Mouse (Mus musculus) right cerebral cortex, adult 2 months (tissue): ENCODE measurements around the gene Lhpp.
"Not testable (repeated sequence)": the region's sequence is repeated elsewhere in the genome, so short reads cannot be mapped to it uniquely, and the experiment has no call there.

Source experiments
- DNase-seq, 2 experiments: peaks; one replicate each; pipeline ENCODE4 v3.0.0; 2021 to 2022; ENCODE audit warnings: low spot score in 2 of 2

The Lhpp gene

DNA sequence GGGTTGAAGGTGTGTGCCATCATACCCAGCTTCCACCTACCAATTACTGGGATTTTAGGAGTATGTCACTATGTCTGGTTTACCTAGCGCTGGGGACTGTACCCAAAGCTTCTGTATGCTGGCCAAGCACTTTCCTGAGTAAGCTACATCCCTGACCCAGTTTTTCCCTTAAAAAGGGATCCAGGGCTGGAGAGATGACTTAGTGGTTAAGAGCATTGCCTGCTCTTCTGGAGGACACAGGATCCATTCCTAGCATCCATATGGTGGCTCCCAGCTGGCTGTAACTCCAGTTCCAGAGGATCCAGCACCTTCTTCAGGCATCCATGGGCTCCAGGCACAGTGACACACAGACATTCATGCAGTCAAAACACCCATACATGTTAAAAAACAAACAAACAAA is 36.1 kb downstream of the Lhpp start:
- no peak for DNase-seq

DNA sequence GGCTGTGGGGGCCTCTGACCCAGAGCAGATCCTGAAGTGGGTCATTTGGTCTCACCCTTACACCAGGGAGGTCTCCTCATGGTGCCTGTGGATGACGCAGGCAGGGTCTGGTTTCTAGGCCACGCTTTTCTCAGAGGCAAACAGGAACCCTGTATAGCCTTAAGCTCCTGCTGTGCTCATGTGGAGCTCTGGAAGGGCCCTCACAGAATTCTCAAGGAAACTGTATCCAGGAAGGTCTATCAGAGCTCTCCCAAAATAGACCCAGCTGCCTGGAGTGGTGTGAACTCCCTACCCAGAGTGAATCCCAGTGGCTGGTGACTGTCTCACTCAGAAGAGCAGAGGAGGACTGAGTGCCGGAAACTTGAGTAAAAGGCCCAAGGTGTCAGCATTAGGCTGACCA is 44.0 kb downstream of the Lhpp start:
- no peak for DNase-seq

DNA sequence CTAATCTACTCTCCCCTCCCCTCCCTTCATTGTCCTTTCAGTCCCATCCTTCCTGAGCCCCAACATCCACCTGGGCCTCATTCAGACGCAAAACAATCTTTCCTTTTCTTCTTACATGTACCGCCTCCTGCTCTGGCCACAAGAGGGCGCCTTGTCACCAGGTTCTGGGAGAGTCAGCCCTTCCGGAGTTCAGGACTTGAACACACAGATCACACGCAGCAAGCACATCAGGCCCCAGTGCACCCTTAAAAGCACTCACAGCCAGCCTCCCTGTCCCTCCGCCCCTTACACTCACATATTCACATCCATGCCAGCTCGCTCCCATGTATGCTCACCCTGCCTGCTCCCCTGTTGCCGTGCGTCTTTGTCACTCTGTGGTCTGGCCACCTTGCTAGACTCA is 45.6 kb downstream of the Lhpp start:
- peak; percentile 88 to 95 for DNase-seq

DNA sequence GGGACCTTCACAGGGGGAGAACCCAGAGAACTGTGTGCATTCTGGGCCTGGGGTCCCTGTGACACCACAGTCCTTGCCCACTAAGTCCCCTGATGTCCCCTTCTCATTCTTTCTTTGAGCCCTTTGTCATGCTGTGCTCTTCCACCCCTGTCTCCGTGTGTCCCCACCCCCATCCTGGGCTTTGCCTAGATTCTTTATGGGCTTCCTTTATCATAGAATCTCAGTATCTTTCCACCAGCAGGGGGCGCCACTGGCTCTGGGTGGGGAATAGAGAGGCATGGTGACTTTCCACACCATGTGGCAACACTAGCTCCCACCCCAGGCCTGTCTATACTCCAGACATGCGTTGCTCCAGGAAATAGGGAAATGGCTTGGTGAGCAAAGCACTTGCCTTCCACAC is 46.1 kb downstream of the Lhpp start:
- peak; percentile 81 to 91 for DNase-seq

DNA sequence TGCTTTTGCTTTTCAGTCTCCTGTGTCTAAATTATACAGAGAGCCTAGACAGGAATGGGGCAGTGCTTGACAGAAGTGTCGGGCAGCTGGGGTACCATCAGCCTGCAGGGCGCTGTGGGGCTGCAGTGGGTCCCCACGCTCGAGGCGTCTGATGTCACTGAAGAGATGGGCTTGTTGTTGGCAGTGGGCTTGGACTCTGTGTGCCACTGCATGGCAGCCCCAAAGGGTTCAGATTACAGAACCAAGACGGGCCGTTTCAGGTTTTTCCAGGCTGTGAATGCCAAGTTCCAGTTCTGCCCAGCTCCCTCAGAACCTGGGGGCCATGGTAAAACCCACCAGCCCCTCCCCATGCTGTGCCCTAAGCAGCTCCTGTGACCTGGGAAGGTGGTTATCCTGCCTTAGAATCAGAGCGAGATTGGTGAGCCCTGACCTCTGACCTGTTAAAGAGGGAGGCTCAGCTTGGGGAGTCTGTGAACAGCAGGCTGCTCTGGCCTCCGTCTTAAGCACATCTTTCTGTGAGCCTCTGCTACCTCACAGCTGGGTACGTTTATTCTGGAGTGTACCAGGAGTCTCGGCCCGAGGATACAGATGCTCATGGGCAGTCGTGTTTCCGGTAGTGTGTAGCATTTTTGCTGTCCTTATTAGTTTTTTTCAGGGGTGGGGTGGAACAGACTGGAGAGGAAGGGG is 47.1 kb downstream of the Lhpp start:
- DNase-seq, result no peak

DNA sequence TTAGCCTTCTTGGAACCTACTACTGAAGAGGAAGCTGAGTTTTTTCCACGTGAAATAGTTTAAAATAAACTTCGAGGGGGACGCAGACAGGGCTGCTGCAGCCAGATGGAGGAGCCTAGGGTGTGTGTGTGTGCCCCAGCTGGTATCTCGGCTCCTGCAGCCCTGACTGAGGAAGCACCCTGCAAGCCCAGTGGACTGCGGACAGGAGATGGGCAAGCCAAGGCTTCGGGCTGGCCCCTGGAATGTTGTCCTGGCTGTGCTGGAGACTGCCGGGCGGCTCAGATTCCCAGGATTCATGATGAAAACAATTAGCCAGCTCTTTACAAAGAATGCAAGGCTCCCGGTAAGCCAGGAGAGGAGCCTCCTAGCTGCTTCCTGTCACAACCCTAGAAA is 47.6 kb downstream of the Lhpp start:
- no peak for DNase-seq

DNA sequence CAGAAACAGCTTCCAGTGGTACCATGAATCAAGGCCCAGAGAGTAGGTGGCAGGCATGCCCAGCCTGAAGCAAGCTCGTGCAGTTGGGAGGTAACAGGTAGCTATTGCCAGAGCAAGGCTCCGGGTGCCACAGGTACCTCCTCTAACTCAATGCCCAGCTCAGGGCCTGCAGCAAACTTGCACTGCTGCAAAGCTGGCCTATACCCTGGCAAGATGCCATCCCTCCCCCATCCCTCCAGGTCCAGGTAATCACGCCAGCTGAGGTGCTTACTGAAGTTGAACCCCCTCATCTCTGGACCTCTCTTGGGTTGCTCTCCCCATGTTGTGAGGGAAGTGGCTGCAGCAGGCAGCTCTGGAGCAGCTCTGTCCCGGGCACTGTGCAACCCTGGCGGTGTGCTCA is 48.2 kb downstream of the Lhpp start:
- no peak for DNase-seq

DNA sequence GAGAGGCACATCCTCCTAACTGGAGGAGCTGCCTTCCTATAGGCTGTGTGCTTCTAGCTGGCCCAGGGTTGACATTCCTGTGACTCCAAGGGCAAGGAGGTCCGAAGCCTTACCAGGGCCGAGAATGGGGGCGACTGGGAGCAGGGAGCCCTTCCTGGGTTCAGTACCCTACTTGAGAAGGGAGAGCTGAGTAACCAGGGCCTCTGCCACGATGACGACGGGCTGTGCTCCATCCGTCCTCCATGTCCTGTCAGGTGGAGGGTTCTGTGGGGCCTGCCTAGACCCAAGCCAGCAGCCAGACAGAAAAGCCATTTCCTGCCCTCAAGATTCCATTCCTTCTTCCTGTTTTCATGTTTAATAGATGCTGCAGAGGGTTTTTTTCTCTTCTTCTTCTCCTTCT is 49.2 kb downstream of the Lhpp start:
- DNase-seq, result no peak

DNA sequence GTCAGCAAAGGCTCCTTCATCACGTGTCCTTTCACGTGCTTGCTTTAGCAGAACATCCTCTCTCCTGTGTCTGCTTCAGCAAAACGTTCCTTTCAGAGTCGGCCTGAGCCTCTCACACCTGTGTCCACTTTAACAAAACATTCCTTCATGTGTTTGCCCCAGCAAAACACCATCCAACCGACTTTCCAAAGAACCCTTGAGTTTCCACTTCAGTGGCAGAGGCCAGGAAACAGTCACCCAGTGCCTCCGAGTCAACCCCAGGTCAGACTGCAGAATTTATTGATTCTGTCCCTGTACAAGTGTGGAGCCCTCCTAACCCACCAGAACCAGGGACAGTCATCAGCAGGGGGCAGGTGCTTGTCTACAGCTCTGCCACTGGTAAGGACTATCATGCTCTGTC is 52.4 kb downstream of the Lhpp start:
- DNase-seq, result not testable (repeated sequence)

DNA sequence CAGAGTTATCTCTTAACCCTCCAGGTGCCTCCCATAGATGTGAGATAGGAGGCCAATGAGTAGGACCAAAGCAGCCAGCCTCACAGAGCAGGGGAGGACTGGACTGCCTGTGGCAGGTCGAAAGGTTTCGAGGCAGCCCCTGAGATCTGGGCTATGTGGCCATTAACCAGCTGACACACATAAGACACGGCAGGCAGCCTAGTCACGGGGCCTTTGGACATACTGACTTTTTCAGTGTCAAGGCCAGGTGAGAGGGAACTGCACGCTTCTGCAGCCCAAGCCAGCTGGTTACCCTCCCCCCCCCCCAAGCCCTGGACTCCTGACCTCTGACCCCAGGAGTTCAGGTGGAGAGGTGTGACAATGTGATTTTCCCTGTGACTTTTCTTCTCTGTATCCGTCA is 54.4 kb downstream of the Lhpp start:
- no peak for DNase-seq

DNA sequence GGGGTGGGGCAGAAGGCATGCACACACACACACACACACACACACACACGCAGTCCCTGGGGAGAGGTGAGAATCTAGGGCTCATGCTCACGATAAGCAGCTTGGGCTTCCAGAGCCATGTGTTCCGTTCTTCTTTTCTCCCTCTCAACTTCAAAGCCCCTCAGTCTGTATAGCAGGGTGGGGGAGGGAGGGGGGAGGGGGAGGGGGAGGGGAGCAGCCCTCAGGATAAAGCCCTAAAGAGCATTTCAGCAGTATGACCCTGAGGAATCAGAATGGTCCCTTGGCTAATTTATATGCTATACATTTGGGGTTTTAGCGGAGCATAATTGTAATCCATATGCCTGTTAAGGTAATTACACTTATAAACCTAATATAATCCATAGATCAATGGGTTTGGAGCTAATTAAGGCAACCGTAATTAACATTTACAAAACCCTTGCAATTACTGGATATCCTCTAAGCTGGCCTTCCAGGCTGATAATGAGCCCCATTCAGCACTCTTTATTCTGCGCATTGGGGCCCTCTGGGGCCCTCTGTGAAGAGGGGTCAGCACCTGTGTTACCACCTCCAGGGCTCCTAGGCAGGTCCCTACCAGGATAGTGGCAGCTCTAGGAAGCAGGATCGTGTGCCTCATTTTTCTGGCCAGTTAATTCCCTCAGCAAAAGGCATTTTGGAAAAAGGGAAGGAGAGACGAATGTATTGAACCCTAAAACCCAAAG is 55.4 kb downstream of the Lhpp start:
- DNase-seq, result no peak

DNA sequence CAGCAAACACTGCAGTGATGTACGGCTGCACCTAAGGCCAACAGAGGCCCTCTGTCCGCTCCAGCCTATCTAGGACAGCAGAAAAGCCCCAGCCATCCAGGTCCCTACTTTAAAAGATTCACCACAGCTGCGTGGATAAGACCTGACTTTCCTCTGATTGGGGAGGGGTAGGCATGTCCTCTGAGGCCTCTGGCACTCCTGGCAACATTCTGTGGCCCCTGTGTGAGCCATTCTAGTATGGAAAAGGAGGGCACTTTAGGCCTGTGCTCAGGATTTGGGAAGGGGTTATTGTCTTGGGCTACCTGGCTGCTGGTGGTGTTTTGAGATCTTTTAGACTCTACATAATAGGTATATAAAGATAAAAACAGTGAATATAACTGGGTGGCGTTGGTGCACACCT is 56.1 kb downstream of the Lhpp start:
- DNase-seq, result no peak

DNA sequence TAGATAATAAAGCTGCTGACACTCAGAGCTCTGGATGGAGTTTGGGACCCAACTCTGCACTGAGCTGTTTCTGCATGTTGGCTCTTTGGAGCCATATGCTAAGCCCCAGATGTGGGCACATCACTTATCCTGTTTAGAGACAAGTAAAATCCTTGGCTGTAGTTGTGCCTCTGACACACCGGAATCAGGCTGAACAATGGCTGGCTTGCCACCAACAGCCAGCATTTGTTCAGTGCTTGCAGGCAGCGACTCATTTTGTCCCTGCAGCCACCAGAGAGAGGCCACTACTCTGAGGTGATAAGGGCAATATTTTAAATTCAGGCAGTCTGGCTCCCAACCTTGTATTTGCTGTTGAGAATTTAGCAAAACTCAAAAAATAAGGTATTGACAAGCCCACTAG is 58.2 kb downstream of the Lhpp start:
- DNase-seq, result no peak

DNA sequence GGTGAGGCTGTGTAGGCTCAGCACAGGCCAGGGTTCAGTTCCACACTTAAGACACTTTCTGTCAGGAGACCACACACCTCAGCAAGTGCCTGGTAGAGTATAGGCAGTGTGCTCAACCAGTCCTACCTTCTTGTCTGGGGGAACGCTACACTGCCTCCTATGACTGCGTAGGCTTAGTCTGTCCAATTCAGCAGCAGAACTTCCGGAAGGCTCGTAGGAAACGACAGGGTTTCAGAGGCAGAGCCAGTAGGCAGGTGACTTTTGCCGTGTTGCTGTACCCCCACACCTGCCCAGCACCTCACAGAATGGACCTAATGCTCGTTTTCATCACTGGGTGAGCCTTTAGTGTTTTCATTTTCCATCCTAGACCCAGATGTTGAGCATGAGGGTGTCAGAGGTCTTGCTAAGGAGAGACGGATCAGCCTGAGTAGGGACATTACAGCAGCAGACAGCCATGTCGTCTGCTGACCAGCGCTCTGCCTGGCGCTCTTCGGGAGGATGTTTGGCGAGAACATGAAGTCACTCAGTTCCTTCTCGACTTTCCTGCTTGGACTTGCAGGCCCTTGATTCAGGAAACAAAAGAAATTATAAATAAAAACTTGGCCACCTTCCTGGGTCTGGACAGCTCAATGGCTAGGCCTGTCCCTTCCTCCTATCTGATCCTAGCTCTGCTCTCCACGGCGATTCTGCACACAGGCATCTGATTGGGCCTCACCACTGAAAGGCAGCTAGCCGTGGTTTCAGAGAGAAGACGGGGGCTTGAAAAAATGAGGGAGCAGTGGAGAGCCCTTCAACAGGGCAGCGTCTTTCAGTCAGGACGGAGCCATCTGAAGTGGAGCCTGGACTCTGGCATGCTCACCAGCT is 59.8 kb downstream of the Lhpp start:
- no peak for DNase-seq

DNA sequence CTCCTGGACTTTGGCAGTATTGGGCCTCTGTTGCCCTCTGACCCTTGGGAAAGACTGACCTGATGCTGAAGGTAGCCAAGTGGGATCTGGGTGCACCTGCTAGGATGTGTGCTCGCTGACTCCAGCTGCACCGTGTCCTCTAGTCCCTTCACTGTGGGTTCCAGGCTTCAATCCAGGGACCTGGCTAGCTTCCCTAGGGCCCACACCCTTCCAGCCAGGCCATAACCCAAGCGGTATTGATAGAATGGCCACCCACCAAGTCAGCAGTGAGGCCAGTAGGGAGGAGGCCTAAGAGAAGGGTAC is 60.4 kb downstream of the Lhpp start:
- no peak for DNase-seq

DNA sequence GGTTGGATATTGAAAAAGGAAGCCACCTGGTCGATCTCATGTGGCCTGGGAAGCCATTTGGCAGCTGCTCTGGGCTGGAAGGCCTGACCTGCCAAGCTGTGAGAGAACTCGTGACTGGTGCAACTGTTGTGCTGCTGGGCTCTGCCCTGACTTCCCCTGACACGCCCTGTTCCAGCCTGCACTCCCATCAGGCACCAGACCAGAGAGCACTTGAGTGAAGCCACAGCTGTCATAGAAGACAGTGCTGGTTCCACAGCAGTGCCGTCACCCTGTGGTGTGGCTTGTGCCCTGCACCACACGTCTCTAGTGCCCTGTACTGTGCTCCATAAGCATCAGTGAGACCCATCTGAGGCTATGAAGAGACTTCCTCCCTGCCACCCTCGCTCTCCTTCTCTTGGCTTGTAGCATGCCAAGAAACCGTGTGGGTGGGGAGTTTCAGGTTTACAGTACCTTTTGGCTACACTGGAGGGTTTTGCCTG is 62.1 kb downstream of the Lhpp start:
- DNase-seq, result peak; percentile 39 to 53

DNA sequence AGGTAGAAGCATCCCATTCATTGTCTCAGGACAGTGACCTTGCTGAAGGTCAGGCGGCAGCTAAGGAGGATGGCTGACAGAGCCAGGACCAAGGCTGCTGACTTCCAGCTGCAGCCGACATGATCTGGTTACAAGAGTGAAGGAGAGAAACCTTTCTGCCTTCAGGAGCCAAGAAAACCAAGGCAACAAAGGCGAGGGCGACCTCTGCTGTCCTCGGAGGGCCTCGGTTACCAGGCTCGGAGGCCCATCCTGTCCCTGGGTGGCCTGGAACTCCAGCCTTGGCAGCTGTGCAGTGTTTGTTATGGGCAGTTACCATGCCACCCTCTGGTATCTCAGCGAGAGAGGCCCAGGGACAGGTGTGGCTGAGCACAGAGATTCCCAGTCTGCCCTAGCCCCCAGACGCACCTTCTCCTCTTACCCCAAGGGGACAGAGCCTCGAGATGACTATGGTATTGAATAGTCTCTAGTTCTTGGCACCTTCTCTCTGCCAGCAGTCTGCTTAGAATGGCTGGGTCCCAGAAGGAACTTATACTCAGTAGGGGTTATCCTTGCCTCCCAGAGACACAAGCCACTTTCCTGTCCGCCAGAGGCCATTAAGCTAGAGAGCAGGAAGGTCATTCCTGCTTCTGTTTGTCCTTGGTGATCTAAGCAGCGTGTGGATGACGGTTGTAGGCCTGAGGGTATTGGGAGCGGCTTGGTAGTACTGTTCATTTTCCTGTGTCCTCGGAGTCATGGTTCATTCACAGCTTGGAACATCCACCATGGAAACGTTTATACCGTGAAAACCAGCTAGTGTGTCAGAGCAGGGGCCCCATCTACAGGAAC is 63.7 kb downstream of the Lhpp start:
- no peak for DNase-seq

DNA sequence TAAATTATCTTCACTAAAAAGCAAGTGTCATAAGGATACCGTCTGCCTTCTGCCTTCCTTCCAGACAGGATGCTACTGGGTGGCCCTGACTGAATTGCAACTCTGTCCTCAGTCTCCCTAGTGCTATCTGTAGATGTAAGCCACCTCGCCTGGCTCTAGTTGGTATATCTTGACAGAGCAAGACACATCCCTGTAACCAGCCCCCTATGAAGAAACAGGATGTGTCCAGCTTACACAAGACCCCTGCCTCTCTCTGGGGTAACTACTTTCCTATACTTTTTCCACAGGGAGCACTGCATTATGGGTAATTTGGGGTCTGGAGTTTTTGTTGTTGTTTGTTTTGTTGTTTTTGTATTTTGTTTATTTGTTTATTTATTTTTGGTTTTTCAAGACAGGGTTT is 65.5 kb downstream of the Lhpp start:
- DNase-seq, result no peak

DNA sequence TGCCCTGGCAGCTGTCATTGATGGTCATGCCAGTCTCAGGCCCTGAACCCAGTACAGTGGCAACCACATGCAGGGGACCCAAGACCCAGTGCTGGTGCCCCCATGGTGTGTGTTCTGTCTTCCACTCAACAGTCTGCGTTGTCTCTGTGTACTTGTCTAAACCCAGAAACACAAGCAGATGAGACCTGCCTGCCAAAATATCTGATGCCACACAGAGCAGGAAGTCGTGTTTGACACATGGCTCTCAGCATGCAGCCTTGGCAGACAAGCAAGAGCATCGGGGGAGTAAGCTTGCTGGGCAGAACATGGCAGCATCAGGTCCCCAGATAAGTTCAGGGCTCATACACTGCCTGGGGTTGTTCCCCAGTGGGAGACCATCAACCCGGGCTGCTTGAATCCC is 68.7 kb downstream of the Lhpp start:
- no peak for DNase-seq

DNA sequence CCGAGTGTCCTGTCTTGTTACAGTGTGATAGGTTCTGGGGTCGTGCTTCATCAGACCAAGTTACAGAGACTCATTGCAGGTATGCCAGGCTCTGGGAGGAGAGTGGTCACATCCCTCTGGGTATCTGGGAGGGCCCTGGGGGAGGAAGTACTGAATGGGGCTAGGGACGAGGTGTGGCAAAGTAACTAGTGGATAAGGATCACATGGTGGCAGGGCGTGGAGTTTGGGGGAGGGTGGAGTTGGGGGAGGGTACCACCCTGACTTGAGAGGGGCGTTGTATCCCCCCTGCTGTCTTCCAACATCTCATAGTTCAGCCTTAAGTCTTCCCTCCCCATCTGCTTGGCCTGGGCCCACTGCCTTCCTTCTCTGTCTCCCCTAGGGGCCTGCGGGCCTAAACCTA is 69.1 kb downstream of the Lhpp start:
- DNase-seq, result no peak

DNA sequence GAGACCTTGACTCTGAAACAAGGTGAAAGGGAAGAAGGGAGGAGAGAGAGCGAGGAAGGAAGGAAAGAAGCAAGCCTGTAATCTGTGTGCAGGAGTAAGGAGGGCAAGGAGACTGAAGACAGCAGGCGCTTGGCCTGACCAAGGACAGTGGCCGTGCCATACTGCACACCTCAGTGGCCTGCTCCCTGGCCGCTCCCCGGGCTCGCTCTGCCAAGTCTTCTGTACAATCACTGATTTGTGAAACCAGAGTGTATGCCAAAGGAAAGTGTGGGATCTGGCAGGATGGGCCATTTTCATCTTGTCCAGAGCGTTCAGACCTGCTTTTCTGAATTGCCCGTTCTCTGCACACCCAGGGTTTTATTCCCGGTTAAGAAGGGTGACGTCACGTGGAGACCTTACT is 70.9 kb downstream of the Lhpp start:
- DNase-seq, result no peak

DNA sequence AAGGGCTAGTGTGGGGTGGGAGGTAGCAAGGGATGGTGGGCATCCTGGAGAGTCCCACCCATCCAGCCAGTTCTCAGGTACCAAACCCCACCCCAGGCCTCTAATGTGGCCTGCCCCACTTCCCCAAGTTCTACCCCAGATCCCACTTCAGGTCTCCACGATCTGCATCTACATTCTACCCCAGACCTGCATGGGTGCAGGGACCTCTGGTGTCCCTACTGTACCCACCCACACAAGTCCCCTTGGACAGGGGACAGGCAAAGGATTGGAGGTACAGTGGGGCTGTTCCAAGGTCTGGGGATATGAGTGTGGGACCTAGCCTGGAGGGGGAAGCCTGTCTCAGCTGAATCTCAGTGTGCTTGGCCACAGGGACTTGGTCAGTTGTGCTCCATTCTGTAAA is 71.4 kb downstream of the Lhpp start:
- no peak for DNase-seq
